Mouse (Mus musculus) limb, embryonic 12.5 days (tissue): ENCODE measurements at regions not wholly inside any gene's neighbourhood (a gene's known extent, or its start where the extent isn't known, plus 50 kb on each side); places are given as distances from the start of the nearest gene placed in this dataset.

ENCODE experiments used
- ATAC-seq: fragments of 200-750 bp; cut with Nextera tagmentation; 2 replicates; pipeline ENCODE4 v1.8.0; 2017; ENCODE audit warnings: low read depth, moderate TSS enrichment; ENCODE audit not compliant: insufficient number of reproducible peaks, insufficient read depth, low FRiP score, low TSS enrichment
- H3K27ac ChIP-seq: fragments of 300-500 bp; sonication (generic); 2 replicates; pipeline ENCODE4 v1.5.1; 2016; ENCODE audit warnings: mild to moderate bottlenecking, moderate library complexity
- H3K27me3 ChIP-seq: fragments of 300-500 bp; sonication (generic); 2 replicates; pipeline ENCODE4 v1.6.1; 2016; ENCODE audit warnings: mild to moderate bottlenecking, moderate library complexity
- H3K36me3 ChIP-seq: fragments of 300-500 bp; sonication (generic); 2 replicates; pipeline ENCODE4 v1.6.1; 2016; ENCODE audit warnings: mild to moderate bottlenecking, moderate library complexity
- H3K4me1 ChIP-seq: fragments of 300-500 bp; sonication (generic); replicated peaks from 2 replicates; pipeline ENCODE4 v1.6.1; 2016
- H3K4me2 ChIP-seq: fragments of 300-500 bp; sonication (generic); 2 replicates; pipeline ENCODE4 v1.6.1; 2016; ENCODE audit warnings: mild to moderate bottlenecking, moderate library complexity
- H3K4me3 ChIP-seq: fragments of 300-500 bp; sonication (generic); replicated peaks from 2 replicates; pipeline ENCODE4 v1.5.1; 2016; ENCODE audit warnings: mild to moderate bottlenecking
- H3K9ac ChIP-seq: fragments of 300-500 bp; sonication (generic); replicated peaks from 2 replicates; pipeline ENCODE4 v1.6.1; 2016; ENCODE audit warnings: mild to moderate bottlenecking, moderate library complexity
- H3K9me3 ChIP-seq: fragments of 300-500 bp; sonication (generic); 2 replicates; pipeline ENCODE4 v1.6.1; 2016; ENCODE audit warnings: mild to moderate bottlenecking, moderate library complexity
- WGBS: fragments of 180-500 bp; shearing (Covaris S2); methylation state at CpG from one replicate; pipeline ENCODE4 v1.1.7; 2016; 5-methylcytosine and 5-hydroxymethylcytosine counted together

DNA sequence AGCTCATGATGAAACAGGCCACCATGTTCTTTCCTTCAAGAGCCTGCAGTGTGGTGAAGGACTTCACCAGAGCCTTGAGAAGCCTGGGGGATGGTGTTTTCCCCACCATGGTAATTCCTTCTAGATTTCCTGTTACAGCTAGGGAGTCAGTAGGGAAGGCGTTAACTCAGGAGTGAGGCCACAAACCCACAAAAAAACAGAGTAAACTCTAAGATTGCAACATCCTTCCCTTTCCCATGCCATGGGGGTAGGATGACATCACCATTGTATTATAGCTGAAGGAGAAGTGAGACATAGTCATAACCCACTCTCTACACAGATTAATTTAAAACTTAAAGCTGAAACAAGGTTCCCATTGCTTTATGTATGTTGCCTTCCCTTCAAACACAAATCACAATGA is 218.7 kb upstream of the F930015N05Rik start:
- H3K9ac ChIP-seq: no peak overlapping the region
- ATAC-seq: no peak
- WGBS: 72% methylated on average over 1 of the region's 1 CpGs
- no peak overlapping the region for H3K27ac ChIP-seq
- peaks cover 8% of the 10 kb centered on the region; the same call in 1 of the 2 replicates for H3K27me3 ChIP-seq
- H3K4me1 ChIP-seq: peaks cover 21% of the 10 kb centered on the region
- H3K4me2 ChIP-seq: no peak overlapping the region
- H3K4me3 ChIP-seq: no peak overlapping the region
- H3K9me3 ChIP-seq: no peaks in the 10 kb centered on the region
- H3K36me3 ChIP-seq: no peaks in the 10 kb centered on the region

DNA sequence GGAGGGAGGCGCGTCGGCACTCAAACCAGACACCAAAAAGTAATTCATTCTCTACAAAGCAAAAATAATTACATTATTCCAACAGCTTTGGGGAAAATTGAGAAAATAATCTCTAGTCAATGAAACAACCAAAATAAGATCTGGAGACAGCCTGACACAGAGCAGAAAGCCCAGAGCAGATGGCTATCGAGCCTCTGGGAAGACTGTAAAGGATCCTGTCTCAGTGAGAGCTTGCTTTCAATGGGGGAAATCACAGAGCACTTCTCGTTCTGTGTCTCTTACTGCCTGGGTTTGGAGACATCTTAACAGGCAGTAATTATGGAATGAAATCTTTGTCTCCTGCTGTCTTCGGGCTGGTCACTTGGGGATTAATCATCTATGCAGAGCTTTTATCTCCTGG is 226.7 kb upstream of the F930015N05Rik start:
- 16% methylated on average over 6 of the region's 6 CpGs for WGBS
- no peak for ATAC-seq
- Histone ChIP-seq H3K4me3 (no peak overlapping the region), H3K4me2 (no peak overlapping the region), H3K9me3 (no peaks in the 10 kb centered on the region), H3K27ac (no peak overlapping the region), H3K36me3 (no peaks in the 10 kb centered on the region), H3K4me1 (peaks cover 16% of the 10 kb centered on the region), H3K27me3 (0 out of 2 replicates have a peak, but pooled peaks cover 4% of the 10 kb centered on the region), H3K9ac (no peak overlapping the region)

DNA sequence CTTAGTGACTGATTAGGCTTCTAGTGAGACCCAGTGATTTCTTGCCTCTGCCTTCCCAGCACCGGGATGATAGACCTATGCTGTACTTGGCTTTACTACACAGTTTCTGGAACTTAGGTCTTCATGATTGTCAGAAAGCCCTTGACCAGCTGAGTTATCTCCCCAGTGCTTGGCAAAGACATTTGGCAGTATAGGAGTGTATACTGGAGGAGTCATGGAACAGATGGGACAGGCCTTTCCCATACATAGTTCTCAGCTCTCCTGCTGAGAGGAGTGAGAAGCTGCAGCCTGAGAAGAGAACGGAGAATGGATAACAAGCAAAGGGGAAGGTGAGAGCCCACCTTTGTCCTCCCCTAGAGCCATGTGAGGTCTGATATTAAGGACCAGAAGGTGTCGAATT is 230.6 kb upstream of the F930015N05Rik start:
- 70% methylated on average over 3 of the region's 3 CpGs for WGBS
- H3K36me3 ChIP-seq: no peaks in the 10 kb centered on the region
- H3K4me1 ChIP-seq: peaks cover 22% of the 10 kb centered on the region
- no peak for ATAC-seq
- no peak overlapping the region for H3K4me3 ChIP-seq
- H3K27ac ChIP-seq: no peak overlapping the region
- no peak overlapping the region for H3K4me2 ChIP-seq
- no peaks in the 10 kb centered on the region for H3K27me3 ChIP-seq
- no peak overlapping the region for H3K9ac ChIP-seq
- no peaks in the 10 kb centered on the region for H3K9me3 ChIP-seq

DNA sequence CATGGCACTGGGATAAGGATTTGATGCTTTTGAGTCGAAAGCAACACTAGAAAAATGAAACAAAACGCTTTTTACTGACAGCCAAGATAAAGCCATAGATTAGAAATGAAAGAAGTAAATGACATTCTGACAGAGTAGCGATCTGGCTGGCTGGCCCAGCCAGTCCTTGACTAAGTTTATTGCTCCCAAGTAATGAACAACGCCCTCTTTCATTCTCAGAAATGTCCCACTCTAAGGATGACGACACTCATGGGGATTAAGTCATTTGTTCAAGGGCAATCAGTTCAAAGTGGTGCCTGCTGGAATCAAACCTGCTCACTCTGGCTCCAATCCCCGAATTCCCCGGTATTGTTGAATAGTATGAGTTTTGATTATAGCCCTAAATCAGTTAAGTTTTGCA is 231.1 kb upstream of the F930015N05Rik start:
- Histone ChIP-seq H3K4me2 (no peak overlapping the region), H3K27me3 (no peaks in the 10 kb centered on the region), H3K27ac (no peak overlapping the region), H3K9me3 (no peaks in the 10 kb centered on the region), H3K36me3 (no peaks in the 10 kb centered on the region), H3K4me1 (peaks cover 26% of the 10 kb centered on the region), H3K9ac (no peak overlapping the region), H3K4me3 (no peak overlapping the region)
- ATAC-seq: no peak
- WGBS: 44% methylated on average over 7 of the region's 7 CpGs

DNA sequence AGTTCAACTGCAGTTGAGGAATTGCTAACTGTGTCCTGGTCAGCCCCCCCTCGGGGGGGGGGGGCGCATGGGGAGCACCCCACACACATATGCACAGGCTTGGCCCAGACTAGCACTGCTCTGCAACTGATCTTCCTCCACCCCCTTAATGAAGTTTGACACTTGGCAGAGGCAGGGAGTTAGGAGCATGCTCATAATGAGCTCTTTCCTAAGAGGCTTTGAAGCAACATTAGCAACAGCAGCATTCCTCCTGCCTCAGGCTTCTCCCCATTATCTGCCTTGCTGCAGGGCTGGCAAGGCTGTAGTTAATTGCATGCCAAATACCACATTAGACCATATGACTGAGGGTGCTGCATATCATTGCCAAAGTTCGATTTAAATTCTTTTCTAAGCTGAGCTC is 235.4 kb upstream of the F930015N05Rik start:
- Histone ChIP-seq H3K36me3 (no peaks in the 10 kb centered on the region), H3K27me3 (0 out of 2 replicates have a peak, but pooled peaks cover 2% of the 10 kb centered on the region), H3K27ac (no peak overlapping the region), H3K4me2 (no peak overlapping the region), H3K9me3 (peaks cover 3% of the 10 kb centered on the region), H3K9ac (no peak overlapping the region), H3K4me3 (no peak overlapping the region), H3K4me1 (peaks cover 24% of the 10 kb centered on the region)
- 4% methylated on average over 3 of the region's 3 CpGs for WGBS
- 0 out of 2 replicates have a peak, but pooled peaks have one; percentile 47 for ATAC-seq

DNA sequence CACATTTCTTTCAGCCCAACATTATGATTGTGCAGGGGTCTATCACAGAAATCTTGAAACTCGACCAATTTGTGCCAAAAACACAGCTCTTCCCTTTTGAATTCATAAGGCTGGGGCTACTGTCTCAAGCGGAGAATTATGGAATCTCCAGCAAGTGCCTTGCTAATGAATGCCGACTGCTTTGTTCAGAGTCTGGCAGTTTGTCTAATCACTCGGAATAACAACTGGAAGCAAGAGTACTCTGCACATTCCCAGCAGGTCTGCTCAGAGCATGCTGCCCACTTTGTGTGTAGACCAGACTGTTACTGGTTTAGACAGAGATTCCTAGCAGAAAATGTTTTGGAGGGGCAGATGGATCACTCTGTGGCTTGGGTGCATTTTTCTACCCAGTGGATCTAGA is 237.1 kb upstream of the F930015N05Rik start:
- H3K36me3 ChIP-seq: no peaks in the 10 kb centered on the region
- H3K9ac ChIP-seq: no peak overlapping the region
- ATAC-seq: no peak
- 0 out of 2 replicates have a peak overlapping the region, but pooled peaks have one; percentile 29 for H3K27ac ChIP-seq
- no peak overlapping the region for H3K4me3 ChIP-seq
- H3K4me1 ChIP-seq: peaks cover 20% of the 10 kb centered on the region
- 33% methylated on average over 4 of the region's 4 CpGs for WGBS
- no peak overlapping the region for H3K4me2 ChIP-seq
- peaks cover 11% of the 10 kb centered on the region for H3K9me3 ChIP-seq
- 0 out of 2 replicates have a peak, but pooled peaks cover 2% of the 10 kb centered on the region for H3K27me3 ChIP-seq

DNA sequence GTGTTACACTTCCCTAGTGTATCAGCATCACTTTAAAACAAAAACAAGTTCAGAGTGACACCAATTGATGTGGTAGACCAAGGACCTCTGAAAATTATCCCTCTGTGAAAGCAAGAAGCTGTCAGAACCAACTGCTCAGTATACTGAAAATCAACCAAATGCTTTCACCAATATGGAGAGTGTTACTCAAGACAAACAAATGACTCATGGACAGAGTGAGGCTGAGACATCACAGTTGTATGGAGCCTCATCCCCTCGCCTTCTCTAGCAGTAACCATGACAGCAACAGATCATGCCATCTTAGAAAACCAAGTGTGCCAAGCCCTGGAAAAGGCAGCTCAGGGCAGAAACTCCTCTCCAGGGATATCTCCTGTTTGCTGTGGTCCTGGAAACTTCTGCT is 267.3 kb upstream of the F930015N05Rik start:
- H3K36me3 ChIP-seq: no peaks in the 10 kb centered on the region
- no peak overlapping the region for H3K9ac ChIP-seq
- ATAC-seq: no peak
- no peak overlapping the region for H3K4me3 ChIP-seq
- no peaks in the 10 kb centered on the region; the same call in 1 of the 2 replicates for H3K4me1 ChIP-seq
- 75% methylated on average over 1 of the region's 1 CpGs for WGBS
- no peak overlapping the region for H3K4me2 ChIP-seq
- no peaks in the 10 kb centered on the region for H3K9me3 ChIP-seq
- no peak overlapping the region for H3K27ac ChIP-seq
- no peaks in the 10 kb centered on the region for H3K27me3 ChIP-seq

DNA sequence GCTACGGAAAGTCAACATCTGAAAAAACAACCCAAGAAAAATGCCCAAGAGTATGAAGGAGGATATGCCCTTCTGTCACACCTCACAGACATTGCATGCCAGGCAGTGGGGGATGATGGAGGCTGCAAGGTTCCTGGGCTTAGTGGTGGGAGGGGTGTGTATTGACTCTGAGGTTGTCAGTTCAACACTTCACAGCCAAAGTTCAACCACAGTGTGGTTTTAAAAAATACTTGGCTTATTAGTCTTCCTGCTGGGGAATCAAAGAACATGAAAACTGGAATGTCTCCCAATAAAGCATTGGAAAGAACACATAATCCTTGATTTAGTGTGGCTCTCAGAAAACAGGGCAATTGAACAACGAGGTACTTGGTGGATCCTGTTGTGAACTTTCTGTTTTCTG is 267.0 kb upstream of the Elac2 start:
- H3K27ac ChIP-seq: no peak overlapping the region
- H3K9me3 ChIP-seq: peaks cover 11% of the 10 kb centered on the region
- no peaks in the 10 kb centered on the region for H3K4me1 ChIP-seq
- 84% methylated on average over 2 of the region's 2 CpGs for WGBS
- no peak overlapping the region for H3K4me2 ChIP-seq
- ATAC-seq: no peak
- no peaks in the 10 kb centered on the region for H3K27me3 ChIP-seq
- H3K4me3 ChIP-seq: no peak overlapping the region
- no peaks in the 10 kb centered on the region for H3K36me3 ChIP-seq
- H3K9ac ChIP-seq: no peak overlapping the region

DNA sequence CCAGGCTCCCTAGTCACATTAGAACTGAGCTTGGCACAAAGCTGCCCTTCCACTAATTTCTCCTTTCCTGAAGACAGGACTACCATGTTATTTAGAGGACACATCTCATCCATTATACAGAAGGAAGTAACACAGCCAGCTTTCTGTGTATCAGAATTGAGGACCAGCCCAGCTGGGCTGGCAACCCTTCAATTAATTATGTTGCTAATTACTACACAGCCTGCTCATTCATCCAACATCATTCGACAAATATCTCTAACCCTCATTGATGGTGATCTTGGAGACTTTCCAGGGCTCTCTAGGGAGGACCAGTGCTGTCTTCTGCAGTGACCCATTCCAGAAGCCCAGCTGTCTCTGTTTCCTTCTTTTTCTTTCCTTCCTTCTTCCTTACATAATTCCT is 263.7 kb upstream of the Elac2 start:
- Histone ChIP-seq H3K36me3 (no peaks in the 10 kb centered on the region), H3K4me2 (no peak overlapping the region), H3K9me3 (peaks cover 9% of the 10 kb centered on the region), H3K27me3 (peaks cover 6% of the 10 kb centered on the region), H3K9ac (no peak overlapping the region), H3K27ac (no peak overlapping the region), H3K4me3 (no peak overlapping the region), H3K4me1 (0 out of 2 replicates have a peak, but pooled peaks cover 3% of the 10 kb centered on the region)
- WGBS: 83% methylated on average over 1 of the region's 1 CpGs
- no peak for ATAC-seq

DNA sequence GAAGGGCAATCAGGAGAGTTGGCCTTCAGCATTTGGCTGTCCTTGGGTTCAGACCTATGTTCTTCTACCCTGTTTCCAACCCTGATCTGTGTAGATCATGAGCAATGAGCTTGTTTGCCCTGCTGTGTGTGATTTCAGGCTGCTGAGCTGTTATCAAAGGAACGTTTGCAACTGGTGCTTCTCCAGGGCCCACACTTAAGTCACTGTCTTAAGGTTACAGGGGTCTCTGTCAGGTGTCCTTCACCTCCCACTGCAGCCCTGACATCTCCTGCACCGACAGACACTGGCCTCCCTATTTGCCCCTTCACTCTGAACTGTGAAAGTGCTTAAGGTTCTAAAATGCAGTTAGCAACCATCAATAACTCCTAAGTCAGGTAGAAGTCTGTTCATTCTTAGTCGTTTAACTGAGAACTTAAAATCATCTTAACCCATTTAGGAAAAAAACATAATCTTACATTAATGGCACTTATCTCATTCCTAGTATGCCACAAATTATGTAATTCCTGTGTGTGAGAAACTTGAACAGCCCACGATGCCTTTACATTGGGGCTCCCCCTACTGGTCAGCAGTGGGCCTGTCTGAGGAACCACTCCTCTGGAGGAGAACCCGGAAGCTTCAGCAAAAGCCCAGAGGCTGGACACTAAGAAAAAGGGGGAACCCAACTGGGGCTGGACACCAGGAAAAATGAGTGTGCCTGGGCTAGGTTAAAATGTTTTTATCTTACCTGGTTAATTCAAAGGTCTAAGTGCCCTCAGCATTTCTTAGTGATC is 260.3 kb upstream of the Elac2 start:
- no peak overlapping the region for H3K27ac ChIP-seq
- no peak overlapping the region for H3K9ac ChIP-seq
- no peak overlapping the region for H3K4me3 ChIP-seq
- H3K36me3 ChIP-seq: no peaks in the 10 kb centered on the region
- H3K27me3 ChIP-seq: peaks cover 10% of the 10 kb centered on the region
- WGBS: 20% methylated on average over 5 of the region's 5 CpGs
- no peaks in the 10 kb centered on the region for H3K9me3 ChIP-seq
- H3K4me2 ChIP-seq: no peak overlapping the region
- peaks cover 15% of the 10 kb centered on the region for H3K4me1 ChIP-seq
- ATAC-seq: no peak

DNA sequence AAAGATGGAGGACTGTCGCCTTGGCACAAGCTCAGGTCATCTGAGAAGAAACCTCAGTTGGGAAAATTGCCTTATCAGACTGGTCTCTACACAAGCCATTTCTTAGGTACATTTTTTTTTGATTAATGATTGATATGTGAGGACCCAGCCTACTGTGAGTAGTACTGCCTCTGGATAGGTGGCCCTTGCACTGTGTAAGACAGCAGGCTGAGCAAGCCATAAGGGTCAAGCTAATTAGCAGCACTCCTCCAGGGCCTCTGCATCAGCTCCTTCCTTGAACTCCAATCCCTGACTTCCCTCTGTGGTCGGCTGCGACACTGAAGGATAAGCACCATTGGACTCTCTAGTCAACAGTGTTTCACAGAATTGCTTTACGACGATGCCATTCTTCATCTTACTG is 252.6 kb upstream of the Elac2 start:
- Histone ChIP-seq H3K4me2 (no peak overlapping the region), H3K4me1 (peaks cover 12% of the 10 kb centered on the region), H3K9me3 (no peaks in the 10 kb centered on the region), H3K9ac (no peak overlapping the region), H3K36me3 (no peaks in the 10 kb centered on the region), H3K27ac (no peak overlapping the region), H3K4me3 (no peak overlapping the region), H3K27me3 (peaks cover 7% of the 10 kb centered on the region; the same call in 1 of the 2 replicates)
- no peak for ATAC-seq
- 80% methylated on average over 5 of the region's 5 CpGs for WGBS
